Mouse (Mus musculus) urinary bladder, postnatal 25 days (tissue): ENCODE results near the gene Tmc3.

Experiments used
- DNase-seq: peaks from one replicate; pipeline ENCODE4 v3.0.0; 2022; ENCODE audit warnings: low spot score

Tmc3 gene

DNA sequence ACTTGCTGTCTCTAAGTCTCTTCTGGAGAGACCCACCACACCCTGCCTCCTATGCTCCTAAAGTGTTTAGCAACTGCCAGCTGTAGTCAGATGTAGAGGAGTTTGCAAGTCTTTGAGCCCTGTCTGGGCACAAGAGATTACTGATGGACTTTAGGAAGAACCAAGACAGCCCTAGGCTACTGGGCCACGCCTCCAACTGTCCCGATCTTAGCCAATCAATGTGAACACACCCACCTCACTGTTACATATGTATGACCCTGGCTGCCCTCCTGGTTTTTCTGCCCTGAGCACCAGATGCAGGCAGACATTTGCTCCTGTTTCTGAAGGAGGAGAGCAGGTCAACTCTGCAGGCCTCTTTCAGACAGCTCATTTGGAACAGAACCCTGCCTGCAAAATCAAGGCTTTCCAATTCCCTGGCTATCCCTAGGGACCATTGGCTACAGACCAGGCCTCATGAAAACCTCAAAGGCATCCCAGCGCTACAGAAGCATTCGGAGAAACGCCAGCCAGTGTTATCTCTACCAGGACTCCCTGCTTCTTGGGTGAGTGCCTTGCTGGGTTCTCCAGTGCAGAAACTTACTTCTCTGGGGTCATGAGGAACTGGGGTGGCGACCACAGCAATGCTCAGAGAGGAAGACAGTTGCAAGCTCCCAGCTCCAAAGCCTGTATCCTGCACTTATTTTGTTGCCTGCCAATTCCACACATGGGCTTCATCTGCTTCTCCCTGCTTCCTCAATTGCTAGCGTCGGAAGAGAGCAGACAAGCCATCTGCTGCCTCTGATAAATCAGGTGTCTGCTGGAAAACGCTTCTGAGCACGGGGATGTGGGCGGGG is at the start of gene Tmc3:
Gene Tmc3 (plus strand): TSS at position 289 of the 833 bp plus-strand sequence.
- DNase-seq = peak; percentile 21

DNA sequence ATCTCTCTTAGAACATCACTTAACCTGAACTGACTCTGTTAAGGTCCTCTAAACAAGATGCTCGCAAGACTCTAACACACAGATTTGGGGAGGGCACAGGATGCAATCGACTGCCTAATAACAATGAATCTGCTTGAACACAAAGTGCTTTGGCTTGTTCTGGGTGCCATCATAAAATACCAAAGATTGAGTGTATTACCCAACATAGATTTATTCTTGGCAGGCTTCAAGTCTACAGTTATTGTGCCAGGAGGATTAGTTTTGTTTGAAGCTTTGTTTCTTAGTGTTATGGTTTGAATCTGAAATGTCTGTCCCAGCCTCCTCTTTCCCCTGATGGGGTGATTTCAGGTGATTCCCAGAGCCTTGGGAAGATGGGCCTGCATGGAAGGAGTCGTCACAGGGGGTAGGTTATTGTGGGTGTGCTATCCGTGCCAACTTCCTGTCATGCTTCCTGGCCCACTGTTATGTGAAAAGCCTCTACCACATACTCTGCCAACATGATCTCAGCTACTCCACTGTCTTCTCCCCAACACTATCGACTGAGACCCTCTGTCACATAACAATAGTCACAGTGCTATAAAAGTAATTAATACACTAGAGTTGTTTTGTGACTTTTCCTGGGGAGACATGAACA is 43.1 kb upstream of the Tmc3 start:
- no peak for DNase-seq

DNA sequence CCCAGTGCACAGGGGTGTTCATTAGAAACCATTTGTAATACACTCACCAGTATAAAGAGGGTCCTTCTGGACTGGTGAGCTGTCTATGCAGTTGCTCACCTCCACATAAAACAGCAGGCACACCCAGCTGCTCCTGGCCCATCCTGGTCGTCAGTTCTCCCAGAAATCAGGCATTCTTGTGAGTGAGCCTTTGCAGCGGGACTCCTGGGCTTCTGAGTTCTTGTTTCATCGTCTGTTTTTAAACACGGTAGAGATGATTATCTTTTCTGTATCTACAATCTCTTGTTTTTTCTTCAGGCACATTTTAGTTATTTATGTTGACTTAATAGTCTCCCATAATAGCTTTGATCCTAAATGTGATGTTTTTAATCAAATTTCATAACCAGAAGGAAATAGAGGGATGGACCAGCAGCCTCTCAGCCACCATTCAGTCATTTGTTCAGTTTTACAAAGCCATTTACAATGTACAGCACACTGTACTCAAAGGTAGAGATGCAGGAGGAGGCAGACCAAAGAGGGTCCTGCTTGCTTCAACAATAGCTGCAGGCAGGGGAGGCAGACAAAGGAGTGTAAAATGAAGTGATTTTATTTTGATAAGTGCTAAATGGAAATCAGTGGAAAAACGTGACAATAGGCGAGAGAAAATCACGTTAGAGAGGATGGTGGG is 35.9 kb upstream of the Tmc3 start:
- no peak for DNase-seq

DNA sequence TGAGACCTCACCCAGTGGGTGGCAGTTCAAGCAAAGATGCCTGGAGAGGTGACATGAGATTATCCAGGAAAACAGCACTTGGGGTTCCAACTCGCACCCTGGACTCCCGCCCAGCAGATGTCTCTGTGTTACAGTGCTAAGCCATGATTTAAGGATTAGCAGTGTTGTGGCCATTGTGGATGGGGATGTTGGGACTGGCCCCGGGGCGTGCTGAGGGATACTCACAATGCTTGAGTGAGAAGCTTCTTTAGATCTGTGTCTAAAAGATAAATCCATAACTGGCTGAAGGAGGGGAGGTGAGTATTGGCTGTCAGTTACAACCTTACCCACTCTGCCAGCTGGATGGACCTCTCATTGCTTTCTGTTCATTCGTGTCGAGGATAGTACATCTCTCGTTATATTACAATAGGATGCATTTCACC is 35.4 kb upstream of the Tmc3 start:
- no peak for DNase-seq

DNA sequence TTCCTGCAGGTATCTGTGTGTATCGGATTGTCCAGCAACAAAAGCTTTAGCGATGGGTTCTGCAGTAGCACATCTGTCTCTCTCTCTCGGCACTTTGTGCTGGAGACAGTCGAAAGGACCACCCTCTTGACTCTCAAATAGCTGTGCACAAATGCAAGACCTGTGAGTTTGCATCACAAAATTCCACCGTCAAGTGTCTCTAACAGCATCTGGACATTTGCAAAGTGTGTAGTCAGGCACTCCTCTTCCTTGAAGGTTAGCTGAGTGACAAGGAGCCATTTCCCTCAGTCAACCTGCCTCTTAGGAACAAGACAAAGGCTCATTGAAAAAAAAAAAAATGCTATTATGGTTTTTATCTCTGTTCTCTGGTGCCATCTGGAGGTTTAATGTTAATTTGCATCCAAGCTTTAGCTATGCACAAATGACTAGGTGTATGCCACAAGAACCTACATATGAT is 34.7 kb upstream of the Tmc3 start:
- no peak for DNase-seq

DNA sequence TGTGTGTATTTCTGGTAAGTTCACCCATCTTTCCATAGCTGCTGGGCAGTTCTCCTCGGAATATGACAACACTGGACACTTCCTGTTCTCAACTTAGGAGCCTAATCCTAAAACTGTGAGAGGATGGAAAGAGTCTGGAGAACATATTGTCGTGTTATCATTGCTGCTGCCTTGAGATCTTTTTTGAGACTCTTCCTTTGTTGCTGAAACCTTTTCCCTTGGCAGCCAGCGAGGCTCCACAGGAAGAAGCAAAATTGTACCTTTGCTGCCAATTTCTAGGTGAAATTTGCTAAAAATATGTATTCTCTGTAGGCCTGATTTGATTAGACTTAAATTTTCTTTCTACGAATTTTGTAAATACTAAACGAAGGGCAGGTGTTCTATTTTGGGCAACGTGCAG is 30.2 kb upstream of the Tmc3 start:
- DNase-seq = no peak

DNA sequence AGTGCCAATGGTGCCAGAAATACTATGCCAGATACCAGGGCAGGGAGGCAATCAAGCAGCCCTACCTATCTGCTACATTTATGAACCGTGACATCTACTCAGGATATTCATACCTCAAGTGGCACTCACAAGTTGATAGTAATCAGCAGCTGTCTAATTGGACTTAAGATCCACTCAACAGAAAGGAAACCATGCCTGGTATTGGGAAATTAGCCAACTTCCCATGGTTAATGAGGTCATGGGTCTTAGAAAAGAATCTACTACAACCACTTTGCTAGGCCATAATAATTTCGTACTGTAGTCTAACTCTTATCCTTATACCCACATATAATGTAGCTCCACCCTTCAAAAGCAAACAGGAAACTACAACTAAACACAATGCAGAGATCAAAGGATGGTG is 28.2 kb upstream of the Tmc3 start:
- no peak for DNase-seq

DNA sequence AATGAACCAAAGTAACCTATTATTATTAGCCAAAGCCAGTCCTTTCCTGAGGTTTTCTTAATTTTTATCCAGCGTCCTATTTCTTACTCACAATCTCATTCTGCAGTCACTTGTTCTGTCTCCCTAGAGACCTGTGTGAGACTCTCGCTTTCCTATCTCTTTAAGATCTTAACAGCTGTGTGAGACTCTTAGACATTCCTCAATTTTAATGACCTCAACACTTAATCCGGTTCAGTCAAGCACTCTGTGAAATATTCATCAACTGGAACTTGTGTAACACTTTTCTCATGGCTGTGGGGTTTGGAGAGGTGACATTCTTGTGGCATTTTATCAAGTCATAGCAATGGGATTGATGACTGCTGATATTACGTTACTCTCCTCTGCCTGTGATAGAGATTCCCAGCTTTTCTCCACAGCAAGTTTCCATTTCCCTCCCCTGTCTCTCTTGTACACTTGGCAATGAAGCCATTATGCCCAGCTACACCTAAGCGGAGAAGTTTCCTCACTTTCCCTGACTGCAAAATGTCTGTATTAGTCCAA is 25.9 kb upstream of the Tmc3 start:
- no peak for DNase-seq

DNA sequence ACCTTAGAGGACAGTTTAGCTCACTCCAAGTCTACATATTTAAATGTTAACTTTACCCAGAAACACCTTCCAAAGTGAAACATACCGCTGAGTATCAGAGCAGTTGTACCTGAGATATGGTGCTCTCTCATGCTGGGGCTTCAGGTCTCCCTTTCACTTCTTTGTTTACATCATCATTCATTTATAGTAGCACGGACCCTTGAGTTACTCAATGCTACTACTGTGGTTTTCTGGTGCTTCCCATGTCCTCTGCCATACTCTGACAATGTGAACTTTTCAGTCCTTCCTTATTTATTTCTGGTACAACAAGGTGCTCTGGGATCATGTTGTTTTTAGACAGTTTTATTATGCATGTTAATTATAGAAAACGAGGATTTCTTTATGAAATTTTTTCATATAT is 25.2 kb upstream of the Tmc3 start:
- no peak for DNase-seq

DNA sequence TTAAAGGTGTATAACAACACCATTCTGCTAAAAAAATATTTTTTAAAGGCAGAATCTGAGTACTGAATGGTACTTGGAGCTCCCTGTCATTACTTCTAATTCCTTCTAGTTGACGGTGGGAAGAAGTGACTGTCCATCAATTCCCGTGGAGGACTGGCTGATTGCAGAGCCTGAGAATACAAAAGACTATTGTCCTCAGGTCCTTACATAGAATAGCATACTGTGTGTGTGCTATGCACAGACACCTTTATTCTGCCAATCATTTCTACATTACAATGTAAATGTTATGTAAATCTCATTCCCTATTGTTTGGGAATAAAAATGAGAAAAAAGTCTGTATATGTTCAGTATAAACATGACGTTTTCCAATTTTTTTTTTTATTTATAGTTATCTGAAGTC is 22.9 kb upstream of the Tmc3 start:
- DNase-seq = no peak

DNA sequence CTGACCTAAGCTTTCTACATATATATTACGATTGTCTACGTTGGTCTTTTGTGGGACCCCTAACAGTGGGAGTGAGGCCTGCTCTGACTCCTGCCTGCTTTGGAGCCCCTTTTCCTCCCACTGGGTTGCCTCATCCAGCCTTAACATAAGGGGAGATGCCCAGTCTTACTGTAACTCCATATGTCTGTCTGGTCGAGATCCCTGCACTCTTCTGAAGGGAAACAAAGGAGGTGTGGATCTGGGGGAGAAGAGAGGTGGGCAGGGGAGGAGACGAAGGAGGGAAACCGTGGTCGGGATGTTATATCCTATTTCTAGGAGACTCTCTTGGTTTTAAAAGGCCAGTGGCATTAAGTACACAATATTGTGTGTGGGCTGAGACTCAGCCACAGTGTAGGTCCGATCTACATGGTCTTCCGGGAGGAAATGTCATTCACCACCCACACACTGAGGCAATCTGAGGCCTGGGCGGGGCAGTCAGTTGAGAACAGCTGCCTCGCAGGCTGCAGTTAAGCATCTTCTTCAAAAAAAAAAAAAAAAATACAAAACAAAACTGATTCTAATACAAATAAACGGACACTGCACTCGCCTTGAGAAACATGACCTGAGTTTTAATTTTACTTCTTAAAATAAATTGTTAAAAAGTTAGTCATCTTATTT is 20.0 kb upstream of the Tmc3 start:
- no peak for DNase-seq

DNA sequence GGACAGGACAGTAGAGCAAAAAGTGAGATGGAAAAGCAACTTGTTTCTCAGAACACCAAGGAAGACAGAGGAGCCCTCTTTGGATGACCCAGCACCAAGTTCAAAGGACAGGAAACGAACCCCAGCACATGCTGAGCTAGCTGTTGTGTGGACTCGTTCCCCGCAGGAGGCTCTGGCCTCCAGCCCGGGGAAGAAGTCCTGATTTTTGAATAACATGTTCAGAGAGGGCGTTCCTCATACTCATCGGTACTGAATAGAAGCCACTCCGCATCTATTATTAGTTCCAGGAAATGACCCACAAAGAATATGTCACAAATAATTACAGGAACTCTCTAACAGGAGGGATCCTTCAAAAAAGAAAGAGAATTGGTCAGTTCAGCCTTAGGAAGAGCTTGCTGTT is 18.8 kb upstream of the Tmc3 start:
- DNase-seq = no peak

DNA sequence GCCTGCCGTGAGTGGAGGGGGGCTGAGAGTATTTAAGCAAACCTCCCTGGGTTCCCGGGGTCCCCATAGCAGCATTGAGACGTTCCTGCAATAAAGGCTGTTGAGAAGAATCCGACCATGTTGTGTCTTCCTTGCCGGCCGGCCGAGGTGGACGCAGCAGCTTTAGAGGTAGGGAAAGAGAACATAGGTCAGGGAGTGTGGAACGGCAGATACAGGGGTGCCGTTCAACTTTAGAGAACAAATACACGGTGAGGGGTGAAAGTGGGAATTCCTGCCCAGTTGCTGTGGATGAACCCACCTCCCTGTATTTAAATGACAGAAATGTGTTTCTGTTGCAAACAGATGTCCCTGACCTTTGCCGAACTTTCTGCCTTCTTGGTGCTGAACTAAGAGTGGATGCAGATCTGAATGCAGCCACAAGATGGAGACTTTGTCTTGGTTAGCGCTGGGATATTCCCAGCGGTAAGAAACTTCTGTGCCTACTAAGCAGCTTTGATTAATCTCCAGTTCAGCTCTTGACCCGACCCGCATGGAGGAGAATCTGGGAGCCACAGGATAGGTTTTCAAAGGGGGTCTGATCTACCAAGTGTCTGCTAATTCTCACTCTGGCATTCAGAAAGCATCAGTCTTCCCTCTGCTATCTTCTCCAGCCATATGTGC is 16.8 kb upstream of the Tmc3 start:
- peak; percentile 30 for DNase-seq

DNA sequence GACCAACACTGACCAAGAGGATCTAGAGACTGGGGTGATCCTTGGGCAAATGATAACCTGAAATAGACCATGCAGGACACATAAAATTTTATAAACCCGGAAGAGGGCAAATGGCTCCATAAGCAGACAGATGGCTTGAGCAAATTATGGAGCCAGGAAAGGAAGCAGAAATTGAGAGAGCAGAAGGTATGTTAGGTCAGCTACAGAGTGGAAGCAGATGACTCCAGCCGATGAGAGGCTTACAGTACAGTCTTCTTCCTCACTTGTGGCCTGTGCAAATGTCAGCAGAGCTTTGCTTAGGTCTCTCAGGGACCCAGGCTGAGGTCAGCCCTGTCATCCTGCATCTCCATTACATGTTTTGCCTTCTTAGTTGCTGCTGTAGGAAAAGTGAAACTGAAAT is 15.9 kb upstream of the Tmc3 start:
- DNase-seq = no peak

DNA sequence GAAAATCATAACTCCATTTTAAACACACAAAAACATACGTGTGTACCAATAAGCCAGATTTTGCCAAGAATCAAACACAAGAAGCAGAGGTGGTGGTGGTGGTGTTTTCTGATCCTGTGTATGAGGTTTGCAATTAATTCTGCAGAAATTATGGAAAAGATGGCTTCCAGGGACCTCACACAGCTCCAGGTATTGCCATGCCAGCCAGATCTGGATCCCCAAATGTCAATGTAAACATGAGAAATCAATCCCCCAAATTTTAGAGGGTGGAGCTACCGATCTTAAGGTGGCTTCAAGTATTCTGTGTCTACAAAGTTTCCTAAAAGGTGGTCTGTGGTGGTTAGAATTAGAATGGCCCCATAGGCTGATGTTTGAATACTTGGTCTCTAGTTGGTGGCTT is 15.3 kb upstream of the Tmc3 start:
- no peak for DNase-seq

DNA sequence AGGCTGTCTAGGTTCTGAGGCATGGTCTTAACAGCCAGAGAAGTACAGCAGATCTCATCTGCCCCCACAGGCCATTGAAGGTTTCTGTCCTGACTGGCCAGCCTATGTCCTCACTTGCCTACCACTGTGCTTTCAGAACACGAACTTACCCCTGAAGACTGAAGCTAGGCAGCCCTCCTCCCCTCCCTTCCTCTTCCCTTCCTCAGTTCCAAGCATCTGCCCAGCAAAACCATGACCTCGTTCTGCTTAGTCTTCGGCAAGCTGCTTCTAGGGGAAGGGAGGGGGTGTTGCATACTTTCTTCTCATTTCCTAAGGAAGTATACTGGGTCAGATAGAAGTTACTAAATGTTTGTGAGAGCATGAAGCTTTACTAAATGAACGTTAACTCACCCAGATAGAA is 13.7 kb upstream of the Tmc3 start:
- DNase-seq = no peak

DNA sequence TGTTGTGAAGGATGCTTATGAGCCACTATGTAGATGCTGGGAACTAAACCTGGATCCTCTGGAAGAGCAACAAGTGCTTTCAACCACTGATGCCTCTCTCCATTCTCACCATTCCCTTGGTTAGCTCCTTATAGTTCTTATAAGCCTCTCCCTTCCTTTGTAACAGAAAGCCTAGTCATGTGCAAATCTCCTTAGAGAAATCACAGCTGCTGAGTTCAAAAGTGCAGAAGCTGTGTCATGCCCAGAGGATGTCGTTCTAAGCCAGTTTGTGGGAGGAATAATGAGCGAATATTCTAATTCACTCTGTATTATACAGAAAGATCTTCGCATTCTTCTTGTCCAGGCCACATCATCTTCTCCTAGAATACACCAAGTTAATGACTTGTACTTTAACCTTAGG is 12.8 kb upstream of the Tmc3 start:
- no peak for DNase-seq

DNA sequence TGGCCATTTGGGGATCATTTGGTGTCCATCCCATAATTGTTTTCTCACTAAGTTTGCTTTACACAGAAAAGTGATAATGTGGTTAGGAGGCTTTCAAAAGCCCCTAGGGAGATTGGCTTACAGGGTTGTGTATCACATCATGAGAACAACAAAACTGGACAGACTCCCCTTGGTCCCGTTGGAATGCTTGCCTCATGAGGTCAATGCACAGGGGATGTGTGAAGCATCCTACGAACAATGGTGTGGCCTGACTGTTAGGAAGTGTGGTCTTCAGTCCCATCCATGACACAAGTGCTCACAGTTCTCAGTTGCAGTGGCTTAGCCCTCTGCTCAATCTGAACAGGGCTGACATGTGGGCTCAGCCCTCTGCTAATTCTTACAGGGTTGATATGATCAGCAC is 12.3 kb upstream of the Tmc3 start:
- DNase-seq = no peak

DNA sequence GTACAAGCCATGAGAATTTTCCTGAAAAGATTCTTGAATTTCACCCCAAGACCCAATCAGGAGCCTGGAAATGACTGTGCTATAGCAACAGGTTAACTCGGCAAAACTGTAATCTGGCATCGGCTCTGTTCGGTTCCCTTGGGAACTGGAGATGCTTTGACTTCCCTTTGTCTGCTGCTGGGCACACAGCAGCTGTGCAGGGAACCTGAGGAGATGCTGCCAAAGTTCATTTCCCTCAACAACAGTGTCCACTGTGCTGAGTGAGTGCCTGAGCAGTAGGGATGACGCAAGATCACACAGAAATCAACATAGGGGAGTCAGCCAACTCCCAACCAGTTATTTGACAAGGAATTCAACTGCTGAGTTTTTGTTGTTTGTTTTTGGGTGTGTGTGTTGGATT is 3.8 kb upstream of the Tmc3 start:
- no peak for DNase-seq

DNA sequence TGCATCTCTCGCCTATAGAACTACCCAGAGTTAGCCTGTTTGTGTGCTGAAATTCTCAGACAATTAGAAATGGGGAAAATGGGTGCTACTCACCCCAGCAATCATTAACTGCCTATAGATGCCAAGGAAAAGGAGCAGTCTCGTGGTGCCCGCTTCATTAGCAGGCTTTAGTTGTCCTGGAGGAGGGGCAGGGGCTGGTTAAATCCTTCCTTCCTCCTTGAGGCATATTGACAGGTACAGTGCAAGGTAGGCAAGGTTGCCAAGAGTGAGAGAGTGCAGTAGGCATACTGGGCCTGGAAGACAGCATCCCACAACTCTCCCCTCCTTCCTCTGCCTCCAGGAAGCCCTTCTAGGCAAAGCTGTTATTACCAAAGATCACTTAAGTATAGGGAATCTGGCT is 9.3 kb downstream of the Tmc3 start:
- no peak for DNase-seq

DNA sequence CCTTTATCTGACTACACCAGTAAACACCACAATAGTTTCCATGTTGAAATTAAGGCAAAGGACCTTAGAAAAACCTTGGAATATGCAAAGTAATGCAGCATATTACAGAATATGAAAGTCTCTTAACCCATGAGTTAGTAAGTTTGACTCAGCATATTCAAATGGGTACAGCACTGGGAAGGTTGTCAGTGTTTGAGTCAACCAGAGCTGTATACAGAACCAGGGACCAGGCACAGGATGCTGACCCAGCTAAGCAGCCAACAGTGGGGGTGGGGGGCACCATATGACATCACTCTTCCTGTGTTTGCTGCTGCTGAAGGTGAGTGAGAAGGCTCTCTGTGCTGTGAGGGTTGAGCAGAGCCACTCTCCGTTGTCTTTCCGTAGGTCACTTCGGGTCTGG is 12.3 kb downstream of the Tmc3 start:
- no peak for DNase-seq
